Mouse (Mus musculus) frontal cortex, postnatal 36 days (tissue): ENCODE results near the gene Gm10334.
"Not testable (repeated sequence)": the region's sequence is repeated elsewhere in the genome, so short reads cannot be mapped to it uniquely, and the experiment has no call there.

Experiments
- DNase-seq, 2 experiments: peaks; one replicate each; pipeline ENCODE4 v3.0.0; 2022; ENCODE audit warnings: low spot score in 2 of 2

Gene Gm10334

GRCm38 (mm10) chr6:41446045-41446444, at the start of gene Gm10334:
Gene Gm10334, minus strand, starts transcription at chr6:41446145.
- not testable (repeated sequence) for DNase-seq

- DNase-seq = not testable (repeated sequence)
Measured at GRCm38 (mm10) chr6:41458632-41459031, 12.7 kb upstream of the Gm10334 start, which contains the start of gene Prss1. Gene Prss1, plus strand, starts transcription at chr6:41458932.

- DNase-seq = not testable (repeated sequence)
Measured at GRCm38 (mm10) chr6:41442261-41442660, 3.7 kb downstream of the Gm10334 start.
